Mouse (Mus musculus): ENCODE data around the gene Trim9.

Gene Trim9

GRCm38 (mm10) chr12:70208214-70208613 is 139.2 kb downstream of the Trim9 start:
- no peak for DNase-seq

DNA sequence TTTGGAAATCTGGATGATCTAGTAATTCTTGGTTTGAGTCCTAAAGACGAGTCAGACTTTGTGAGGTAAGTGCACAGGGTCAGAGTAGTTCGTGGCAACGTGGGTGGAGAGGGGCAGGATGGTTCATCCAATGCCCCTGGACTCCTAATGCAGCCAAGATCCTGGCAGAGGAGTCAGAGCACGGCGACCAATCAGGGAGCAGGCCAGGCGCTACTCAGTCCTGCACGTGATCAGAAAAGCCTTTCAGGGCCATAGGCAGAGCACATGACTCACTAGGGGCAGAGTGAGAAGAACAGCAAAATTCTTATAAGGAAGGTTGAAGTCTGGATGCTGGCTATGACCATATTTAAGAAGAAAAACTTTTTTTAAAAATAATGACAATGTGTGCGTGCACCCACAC is 143.0 kb downstream of the Trim9 start:
- no peak for DNase-seq

GRCm38 (mm10) chr12:70201926-70202529 is 145.4 kb downstream of the Trim9 start:
- DNase-seq = no peak

GRCm38 (mm10) chr12:70196341-70196740 is 151.1 kb downstream of the Trim9 start:
- DNase-seq = no peak

DNA sequence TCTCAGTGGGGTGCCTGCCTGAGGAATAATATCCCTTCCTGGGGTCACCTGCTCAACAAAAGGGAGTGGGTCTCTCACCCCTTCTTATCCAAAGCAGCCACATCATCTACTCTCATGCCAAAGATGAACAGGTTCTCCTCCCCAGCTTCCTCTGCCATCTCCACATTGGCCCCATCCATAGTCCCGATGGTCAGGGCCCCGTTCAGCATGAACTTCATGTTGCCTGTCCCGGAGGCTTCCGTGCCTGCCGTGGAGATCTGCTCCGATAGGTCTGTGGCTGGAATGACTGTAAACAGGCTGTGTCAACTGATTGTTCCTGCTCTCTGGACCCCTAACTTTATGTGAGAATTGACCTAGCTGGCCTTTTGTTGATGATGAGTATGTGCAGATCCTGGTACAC is 152.0 kb downstream of the Trim9 start:
- no peak for DNase-seq
